Mouse (Mus musculus) intestine, postnatal 0 days (tissue): ENCODE measurements around the gene Hira. TPM values are rescaled to one million over a fixed set of nuclear protein-coding genes. Genes with fewer than 3 reads are reported as not detected.
"Not testable (repeated sequence)": the region's sequence is repeated elsewhere in the genome, so short reads cannot be mapped to it uniquely, and the experiment has no call there.

Experiments
- ATAC-seq: fragments of 200-750 bp; cut with Nextera tagmentation; 2 replicates; pipeline ENCODE4 v1.8.0; 2017; ENCODE audit warnings: mild to moderate bottlenecking, moderate TSS enrichment, moderate library complexity
- H3K27ac ChIP-seq: fragments of 300-500 bp; sonication (generic); 2 replicates; pipeline ENCODE4 v1.5.1; 2014; ENCODE audit warnings: mild to moderate bottlenecking, low read depth, low read length, moderate library complexity
- H3K27me3 ChIP-seq: fragments of 300-500 bp; sonication (generic); replicated peaks from 2 replicates; pipeline ENCODE4 v1.6.1; 2014; ENCODE audit warnings: low read length, mixed read lengths; ENCODE audit not compliant: control insufficient read depth, insufficient read depth
- H3K36me3 ChIP-seq: fragments of 300-500 bp; sonication (generic); 2 replicates; pipeline ENCODE4 v1.6.1; 2014; ENCODE audit warnings: mild to moderate bottlenecking, moderate library complexity; ENCODE audit not compliant: control insufficient read depth, insufficient read depth
- H3K4me1 ChIP-seq: fragments of 300-500 bp; sonication (generic); replicated peaks from 2 replicates; pipeline ENCODE4 v1.6.1; 2014; ENCODE audit warnings: antibody characterized with exemption, low read length, mixed read lengths; ENCODE audit not compliant: control insufficient read depth, insufficient read depth
- H3K4me2 ChIP-seq: fragments of 300-500 bp; sonication (generic); replicated peaks from 2 replicates; pipeline ENCODE4 v1.6.1; 2014; ENCODE audit warnings: low read depth, mild to moderate bottlenecking, moderate library complexity
- H3K4me3 ChIP-seq: fragments of 300-500 bp; sonication (generic); 2 replicates; pipeline ENCODE4 v1.5.1; 2014; ENCODE audit warnings: low read depth, low read length
- H3K9ac ChIP-seq: fragments of 300-500 bp; sonication (generic); 2 replicates; pipeline ENCODE4 v1.6.1; 2014; ENCODE audit warnings: mild to moderate bottlenecking, low read depth, low read length
- H3K9me3 ChIP-seq: fragments of 300-500 bp; sonication (generic); 2 replicates; pipeline ENCODE4 v1.6.1; 2016; ENCODE audit warnings: mixed run types; ENCODE audit not compliant: control insufficient read depth
- CTCF ChIP-seq: sonication (generic); IDR thresholded peaks from 2 replicates; pipeline ENCODE4 v1.5.1; 2016; ENCODE audit warnings: low read depth, mild to moderate bottlenecking, control low read depth, antibody characterized with exemption, moderate library complexity
- WGBS: fragments of 180-500 bp; shearing (Covaris S2); extraction: QIAGEN DNeasy Blood & Tissue Kit; methylation state at CpG from one replicate; pipeline ENCODE4 v1.1.7; 2014; 5-methylcytosine and 5-hydroxymethylcytosine counted together
- polyA plus RNA-seq: library from polyadenylated mRNA; unstranded; fragments of >200 nt; fragmentation: Nextera tagmentation; extraction: Ambion mirVana; gene quantifications from 2 replicates; pipeline ENCODE4 v1.2.1, GENCODE M21; 2015

Hira gene
- polyA plus RNA-seq, 1 experiment from 2014 or later = 6.9 TPM

DNA sequence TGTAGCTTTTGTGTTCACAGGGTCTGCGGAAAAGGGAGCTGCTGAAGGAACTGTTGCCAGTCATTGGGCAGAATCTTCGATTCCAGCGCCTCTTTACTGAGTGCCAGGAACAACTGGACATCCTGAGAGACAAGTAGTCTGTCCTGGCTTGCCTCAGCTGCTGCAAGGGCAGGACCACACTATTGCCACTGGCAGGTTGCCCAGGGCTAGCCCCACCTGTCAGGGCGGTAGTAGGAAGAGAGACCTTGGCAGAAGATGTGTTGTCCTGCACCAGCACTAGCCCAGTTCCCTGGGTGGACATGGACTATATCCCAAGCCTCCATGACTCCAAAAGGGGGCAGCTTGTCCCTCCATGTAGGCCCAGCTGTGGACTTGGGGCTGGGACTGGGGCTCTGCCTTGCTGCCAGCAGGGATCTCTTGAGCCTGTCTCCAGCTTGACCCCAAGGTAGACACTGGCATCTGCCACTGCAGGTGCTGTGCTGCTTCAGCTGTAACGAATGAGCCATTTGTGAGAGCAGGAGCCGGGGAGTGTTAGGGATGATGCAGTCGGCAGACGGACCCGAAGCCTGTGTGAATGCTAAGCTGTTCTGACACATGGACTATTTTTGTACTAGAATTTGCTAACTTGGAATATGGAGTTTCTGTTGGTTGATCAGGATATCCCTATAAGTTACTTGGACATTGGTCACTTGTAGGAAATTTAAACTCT lies 92.7 kb downstream of the Hira start:
- ATAC-seq = no peak
- Histone ChIP-seq H3K27me3 (no peaks in the 10 kb centered on the region), H3K9ac (no peak overlapping the region), H3K4me3 (no peak overlapping the region), H3K27ac (no peak overlapping the region), H3K4me2 (no peak overlapping the region), H3K9me3 (no peaks in the 10 kb centered on the region), H3K4me1 (no peaks in the 10 kb centered on the region), H3K36me3 (peaks cover 35% of the 10 kb centered on the region)
- TF ChIP-seq CTCF = no peak
- 90% methylated on average over 9 of the region's 9 CpGs for WGBS

DNA sequence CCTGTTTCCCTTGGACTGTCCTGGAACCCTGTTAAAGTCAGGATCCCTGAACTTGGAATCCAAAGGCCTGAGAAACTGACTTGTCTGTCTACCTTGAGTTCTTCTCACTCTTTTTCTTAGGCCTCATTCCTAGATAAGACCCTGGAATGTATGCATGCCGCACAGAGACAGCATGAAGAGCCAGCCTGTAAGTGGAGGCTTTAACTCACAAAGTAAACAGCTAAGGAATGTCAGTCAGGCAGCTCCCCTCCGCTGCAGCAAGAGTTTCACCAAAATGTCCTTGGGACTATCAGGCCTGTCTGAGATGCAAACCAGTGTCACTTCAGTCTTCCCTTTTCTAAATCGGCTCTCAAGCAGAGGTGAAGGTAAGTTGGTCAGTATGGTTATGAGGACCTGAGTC lies 94.0 kb downstream of the Hira start:
- H3K27me3 ChIP-seq = no peaks in the 10 kb centered on the region
- no peak overlapping the region for H3K27ac ChIP-seq
- no peaks in the 10 kb centered on the region for H3K4me1 ChIP-seq
- no peaks in the 10 kb centered on the region for H3K9me3 ChIP-seq
- no peak for ATAC-seq
- no peak overlapping the region for H3K4me3 ChIP-seq
- H3K9ac ChIP-seq = no peak overlapping the region
- H3K36me3 ChIP-seq = peaks cover 31% of the 10 kb centered on the region
- no peak for TF ChIP-seq CTCF
- no peak overlapping the region for H3K4me2 ChIP-seq
- WGBS = 24% methylated on average over 3 of the region's 3 CpGs

DNA sequence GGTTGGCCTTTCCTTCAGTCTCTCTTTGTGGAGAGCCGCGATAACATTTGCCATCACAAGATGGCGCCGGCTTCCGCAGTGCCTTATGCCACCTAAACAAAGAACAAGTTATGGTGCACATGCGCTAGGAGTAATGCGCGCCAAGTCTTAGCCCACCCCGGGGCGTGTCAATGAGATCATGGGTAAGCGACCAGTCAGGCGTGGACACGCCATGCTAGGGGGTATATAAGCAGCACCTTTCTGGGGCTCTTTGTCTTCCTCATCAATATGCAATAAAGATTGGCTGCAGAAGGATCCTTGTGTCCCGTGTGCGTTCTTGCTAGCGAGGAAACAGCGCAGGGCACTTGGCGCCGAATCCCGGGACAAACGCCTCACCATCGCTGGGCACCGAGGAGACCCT lies 98.8 kb downstream of the Hira start:
- WGBS = 86% methylated on average over 23 of the region's 23 CpGs
- H3K4me1 ChIP-seq, H3K27me3 ChIP-seq, H3K4me3 ChIP-seq, H3K9ac ChIP-seq, H3K9me3 ChIP-seq, ATAC-seq, H3K4me2 ChIP-seq, H3K27ac ChIP-seq: not testable (repeated sequence)
- peaks cover 12% of the 10 kb centered on the region for H3K36me3 ChIP-seq

DNA sequence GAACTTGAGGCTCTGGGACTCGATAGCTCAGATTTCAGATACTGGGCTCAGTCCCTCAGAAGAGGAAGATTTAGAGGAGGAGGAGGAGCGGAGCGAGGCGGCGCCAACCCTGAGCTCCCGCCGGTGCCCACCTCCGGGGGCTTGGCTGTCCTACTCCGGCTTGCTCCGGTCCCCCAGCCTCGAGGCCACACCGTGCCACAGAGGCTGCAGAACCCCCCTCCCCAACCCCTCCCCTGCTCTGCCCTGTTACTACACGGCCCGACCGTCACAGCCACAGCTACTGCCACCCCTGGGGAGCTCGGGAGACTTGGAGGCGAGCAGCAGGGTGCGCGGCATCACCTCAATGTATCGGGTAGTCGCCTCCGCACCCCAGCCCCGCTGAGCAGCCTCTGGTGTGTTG lies 99.5 kb downstream of the Hira start:
- H3K4me2 ChIP-seq = no peak overlapping the region
- H3K9ac ChIP-seq = no peak overlapping the region
- H3K9me3 ChIP-seq = 0 out of 2 replicates have a peak, but pooled peaks cover 5% of the 10 kb centered on the region
- no peak overlapping the region for H3K4me3 ChIP-seq
- TF ChIP-seq CTCF = no peak
- WGBS = 80% methylated on average over 23 of the region's 23 CpGs
- peaks cover 5% of the 10 kb centered on the region for H3K36me3 ChIP-seq
- H3K4me1 ChIP-seq = no peaks in the 10 kb centered on the region
- H3K27ac ChIP-seq = no peak overlapping the region
- no peak for ATAC-seq
- H3K27me3 ChIP-seq = no peaks in the 10 kb centered on the region

DNA sequence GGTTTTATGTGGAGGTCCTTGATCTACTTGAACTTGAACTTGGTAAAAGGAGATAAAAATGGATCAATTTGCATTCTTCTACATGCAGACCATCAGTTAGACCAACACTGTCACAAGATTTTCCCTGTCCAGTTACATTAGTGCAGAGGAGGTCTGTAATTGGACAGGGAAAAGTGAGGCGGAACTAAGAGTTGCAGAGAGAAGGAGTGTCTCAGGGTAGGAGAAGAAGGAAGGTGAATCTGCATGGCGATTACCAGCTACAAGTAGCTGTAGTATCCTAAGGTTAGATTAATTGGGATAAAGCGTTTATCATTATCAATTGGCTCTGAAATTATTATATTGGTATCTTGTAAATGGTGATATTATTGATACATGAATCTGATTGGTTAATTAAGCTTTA lies 109.5 kb downstream of the Hira start:
- Histone ChIP-seq H3K36me3 (no peaks in the 10 kb centered on the region), H3K27me3 (no peaks in the 10 kb centered on the region), H3K9ac (no peak overlapping the region), H3K9me3 (no peaks in the 10 kb centered on the region), H3K4me2 (no peak overlapping the region), H3K4me3 (no peak overlapping the region), H3K4me1 (no peaks in the 10 kb centered on the region), H3K27ac (no peak overlapping the region)
- ATAC-seq = no peak
- 94% methylated on average over 3 of the region's 3 CpGs for WGBS
- no peak for TF ChIP-seq CTCF

DNA sequence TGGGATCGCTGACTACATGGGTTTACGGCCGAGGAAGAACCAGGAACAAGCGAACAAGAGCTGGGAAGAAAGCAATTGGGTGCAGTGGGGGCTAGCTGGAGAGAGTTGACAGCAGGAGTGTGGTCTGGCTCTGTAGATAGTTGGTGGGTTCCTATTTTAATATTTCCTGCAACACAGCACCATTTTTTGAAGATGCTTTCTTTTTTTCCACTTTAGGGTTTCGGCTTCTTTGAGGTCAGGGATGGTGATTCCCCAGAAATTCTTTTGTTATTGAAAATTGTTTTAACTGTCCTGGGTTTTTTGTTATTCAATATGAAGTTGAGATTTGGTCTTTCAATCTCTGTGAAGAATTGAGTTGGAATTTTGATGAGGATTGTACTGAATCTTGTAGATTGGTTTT lies 110.0 kb downstream of the Hira start:
- no peaks in the 10 kb centered on the region for H3K36me3 ChIP-seq
- 94% methylated on average over 5 of the region's 5 CpGs for WGBS
- H3K4me3 ChIP-seq = no peak overlapping the region
- no peak for ATAC-seq
- H3K4me1 ChIP-seq = no peaks in the 10 kb centered on the region
- no peak overlapping the region for H3K4me2 ChIP-seq
- no peak for TF ChIP-seq CTCF
- no peaks in the 10 kb centered on the region for H3K9me3 ChIP-seq
- no peaks in the 10 kb centered on the region for H3K27me3 ChIP-seq
- H3K9ac ChIP-seq = no peak overlapping the region
- H3K27ac ChIP-seq = no peak overlapping the region
